Mouse (Mus musculus): ENCODE measurements around the gene Hoxb8. TPM values are rescaled to one million over a fixed set of nuclear protein-coding genes. Genes with fewer than 3 reads are reported as not detected.

Gene Hoxb8
- total RNA-seq, 1 experiment from 2014 or later, result not detected

GRCm38 (mm10) chr11:96309288-96309687 lies 27.6 kb downstream of the Hoxb8 start:
- no peak for ATAC-seq (ENCODE audit: extremely low read depth, insufficient number of reproducible peaks, low FRiP score, poor library complexity, severe bottlenecking)

DNA sequence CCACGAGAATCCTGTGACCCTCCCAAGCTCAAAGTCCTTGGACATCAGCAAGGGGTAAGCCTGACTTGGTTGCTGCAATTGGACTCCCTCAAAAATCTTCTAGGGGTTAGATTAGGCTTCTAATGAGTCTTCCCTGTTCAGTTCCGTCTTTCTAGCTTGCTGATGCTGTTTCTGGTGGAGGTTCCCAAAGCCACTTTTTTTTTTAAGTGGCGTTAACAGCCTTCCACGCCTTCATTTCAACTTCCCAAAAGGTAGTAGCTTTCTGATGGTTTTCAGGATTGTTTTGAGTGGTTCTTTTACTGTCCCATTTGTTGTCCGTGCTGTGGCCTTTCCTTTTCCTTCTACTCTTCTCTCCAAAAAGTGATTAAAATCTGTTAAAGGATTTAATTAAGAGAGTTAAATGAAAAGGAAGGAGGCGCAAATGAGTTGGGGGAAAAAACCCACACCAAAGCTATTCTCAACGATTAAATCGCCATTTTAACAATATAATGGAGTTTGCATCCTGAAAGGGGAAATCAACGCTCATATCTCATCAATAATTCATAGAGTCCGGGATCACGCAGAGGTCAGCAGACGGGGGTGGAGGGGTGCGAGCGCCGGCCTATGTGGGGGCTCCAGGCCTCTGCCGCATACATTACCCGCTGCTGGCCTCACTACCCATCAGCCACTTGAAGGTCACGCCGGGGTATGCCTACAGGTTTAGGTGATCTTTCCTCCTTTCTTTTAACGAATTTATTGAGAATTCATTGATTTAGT lies 28.7 kb downstream of the Hoxb8 start:
- ATAC-seq (ENCODE audit: extremely low read depth, insufficient number of reproducible peaks, low FRiP score, poor library complexity, severe bottlenecking), result no peak

GRCm38 (mm10) chr11:96311097-96311496 lies 29.4 kb downstream of the Hoxb8 start:
- no peak for ATAC-seq (ENCODE audit: extremely low read depth, insufficient number of reproducible peaks, low FRiP score, poor library complexity, severe bottlenecking)

- peak; percentile 82 for ATAC-seq (ENCODE audit: extremely low read depth, insufficient number of reproducible peaks, low FRiP score, poor library complexity, severe bottlenecking)
Observed at GRCm38 (mm10) chr11:96311520-96312417, 30.1 kb downstream of the Hoxb8 start.

GRCm38 (mm10) chr11:96313134-96313533 lies 31.4 kb downstream of the Hoxb8 start:
- no peak for ATAC-seq (ENCODE audit: extremely low read depth, insufficient number of reproducible peaks, low FRiP score, poor library complexity, severe bottlenecking)

GRCm38 (mm10) chr11:96313806-96314428 lies 32.2 kb downstream of the Hoxb8 start:
- no peak for ATAC-seq (ENCODE audit: extremely low read depth, insufficient number of reproducible peaks, low FRiP score, poor library complexity, severe bottlenecking)

DNA sequence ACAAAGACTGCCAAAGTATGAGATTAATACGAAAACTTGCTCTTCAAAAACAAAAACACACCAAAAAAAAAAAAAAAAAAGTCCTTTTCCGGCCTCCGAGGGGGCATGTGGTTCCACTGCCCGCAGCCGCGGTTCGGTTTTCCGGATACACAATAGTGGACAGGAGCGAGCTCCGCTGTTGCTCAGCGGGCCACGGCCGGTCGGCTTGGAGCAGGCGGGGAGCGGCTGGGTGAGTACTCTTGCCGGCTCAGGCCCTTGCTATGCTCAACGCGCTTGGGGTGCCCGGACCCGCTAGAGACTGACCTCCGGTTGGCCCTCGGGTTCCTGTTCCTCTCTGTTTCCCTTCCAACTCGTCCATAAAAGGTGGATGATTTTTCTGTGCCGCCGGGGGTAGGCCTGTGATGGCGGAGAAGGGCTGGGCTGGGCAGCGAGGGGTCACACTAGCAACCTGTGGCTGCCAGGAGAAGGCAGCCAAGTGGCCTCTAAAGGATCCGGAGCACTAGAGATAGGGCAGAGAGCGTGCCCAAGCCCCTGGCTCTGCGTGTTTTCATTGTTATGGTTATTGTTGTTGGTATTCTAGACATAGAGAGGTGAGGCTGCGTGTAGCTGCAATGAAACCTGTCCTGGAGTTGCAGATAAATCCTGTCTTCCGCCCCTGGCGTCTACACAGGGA lies 33.1 kb downstream of the Hoxb8 start:
- ATAC-seq (ENCODE audit: extremely low read depth, insufficient number of reproducible peaks, low FRiP score, poor library complexity, severe bottlenecking), result no peak

DNA sequence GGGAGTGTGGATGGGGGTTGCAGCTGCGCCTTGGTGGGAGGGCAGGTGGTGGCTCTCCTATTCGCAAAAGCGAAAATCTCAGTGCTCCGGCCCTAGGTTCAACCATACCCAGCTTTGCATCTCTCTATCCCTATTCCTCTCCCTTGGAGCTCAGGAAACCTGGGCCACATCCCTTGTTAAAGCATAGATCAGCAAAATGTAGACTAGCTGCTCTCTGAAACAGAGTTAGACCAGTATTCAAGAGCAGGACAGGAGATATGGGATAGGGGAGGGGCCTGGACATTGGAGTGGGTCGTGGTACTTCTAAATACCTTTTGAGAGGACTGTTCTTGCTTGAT lies 33.6 kb downstream of the Hoxb8 start:
- no peak for ATAC-seq (ENCODE audit: extremely low read depth, insufficient number of reproducible peaks, low FRiP score, poor library complexity, severe bottlenecking)

DNA sequence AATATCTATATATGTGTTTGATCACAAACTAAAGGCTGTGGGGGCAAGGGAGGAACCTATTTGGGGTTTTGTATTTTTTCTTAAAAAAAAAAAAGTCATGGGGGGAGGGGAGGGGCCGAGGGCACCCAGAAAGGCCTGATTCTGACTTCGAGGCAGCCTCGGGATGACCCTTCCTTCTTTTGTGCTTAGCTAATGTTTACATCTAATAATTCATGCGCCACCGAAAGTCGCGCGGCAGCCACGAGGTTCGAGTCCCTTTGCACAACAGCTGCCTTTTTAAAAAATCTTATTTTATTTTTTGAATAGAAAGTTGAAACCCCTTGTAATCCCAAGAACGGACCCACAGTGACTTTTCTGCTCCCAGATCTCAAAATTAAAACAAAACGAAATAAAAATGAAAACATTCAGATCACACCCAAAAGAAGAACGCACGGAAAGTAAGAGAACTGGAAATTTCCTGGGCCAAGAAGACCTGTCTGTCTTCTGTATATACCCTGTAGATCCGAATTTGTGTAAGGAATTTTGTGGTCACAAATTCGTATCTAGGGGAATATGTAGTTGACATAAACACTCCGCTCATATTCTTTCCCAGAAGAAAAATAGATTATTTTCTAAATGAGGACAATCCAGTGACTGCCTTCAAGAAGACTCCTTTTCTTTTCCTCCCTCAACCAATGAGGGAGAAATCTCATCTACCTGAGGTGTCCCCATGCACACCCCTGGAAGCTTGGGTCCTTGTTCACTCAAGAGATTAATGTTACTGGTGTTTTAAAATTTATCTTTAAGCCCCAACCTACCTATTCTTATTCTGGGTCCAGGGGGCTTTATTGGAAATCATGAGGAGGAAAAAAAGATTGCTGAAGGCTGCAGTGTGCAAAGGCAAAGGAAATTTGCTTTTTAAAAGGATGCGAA lies 35.2 kb downstream of the Hoxb8 start:
- ATAC-seq (ENCODE audit: extremely low read depth, insufficient number of reproducible peaks, low FRiP score, poor library complexity, severe bottlenecking), result no peak

- no peak for ATAC-seq (ENCODE audit: extremely low read depth, insufficient number of reproducible peaks, low FRiP score, poor library complexity, severe bottlenecking)
Observed at GRCm38 (mm10) chr11:96317608-96318367, 36.1 kb downstream of the Hoxb8 start, which contains the start of gene Hoxb4. Hoxb4 (plus strand) TSS chr11:96318267.

GRCm38 (mm10) chr11:96318368-96319070 lies 36.8 kb downstream of the Hoxb8 start:
- peak; percentile 63 for ATAC-seq (ENCODE audit: extremely low read depth, insufficient number of reproducible peaks, low FRiP score, poor library complexity, severe bottlenecking)

- ATAC-seq (ENCODE audit: extremely low read depth, insufficient number of reproducible peaks, low FRiP score, poor library complexity, severe bottlenecking), result no peak
Observed at GRCm38 (mm10) chr11:96319071-96319902, 37.6 kb downstream of the Hoxb8 start.

DNA sequence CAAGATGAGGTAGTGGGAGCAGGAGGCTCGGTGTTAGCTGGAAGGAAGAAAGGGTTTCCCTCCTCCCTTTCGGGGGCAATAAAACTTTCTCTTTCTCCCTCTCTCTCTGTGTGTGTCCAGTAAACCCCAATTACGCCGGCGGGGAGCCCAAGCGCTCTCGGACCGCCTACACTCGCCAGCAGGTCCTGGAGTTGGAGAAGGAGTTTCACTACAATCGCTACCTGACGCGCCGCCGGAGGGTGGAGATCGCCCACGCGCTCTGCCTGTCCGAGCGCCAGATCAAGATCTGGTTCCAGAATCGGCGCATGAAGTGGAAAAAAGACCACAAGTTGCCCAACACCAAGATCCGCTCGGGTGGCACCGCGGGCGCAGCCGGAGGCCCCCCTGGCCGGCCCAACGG lies 38.2 kb downstream of the Hoxb8 start:
- no peak for ATAC-seq (ENCODE audit: extremely low read depth, insufficient number of reproducible peaks, low FRiP score, poor library complexity, severe bottlenecking)

GRCm38 (mm10) chr11:96320688-96321087 lies 39.0 kb downstream of the Hoxb8 start:
- no peak for ATAC-seq (ENCODE audit: extremely low read depth, insufficient number of reproducible peaks, low FRiP score, poor library complexity, severe bottlenecking)

DNA sequence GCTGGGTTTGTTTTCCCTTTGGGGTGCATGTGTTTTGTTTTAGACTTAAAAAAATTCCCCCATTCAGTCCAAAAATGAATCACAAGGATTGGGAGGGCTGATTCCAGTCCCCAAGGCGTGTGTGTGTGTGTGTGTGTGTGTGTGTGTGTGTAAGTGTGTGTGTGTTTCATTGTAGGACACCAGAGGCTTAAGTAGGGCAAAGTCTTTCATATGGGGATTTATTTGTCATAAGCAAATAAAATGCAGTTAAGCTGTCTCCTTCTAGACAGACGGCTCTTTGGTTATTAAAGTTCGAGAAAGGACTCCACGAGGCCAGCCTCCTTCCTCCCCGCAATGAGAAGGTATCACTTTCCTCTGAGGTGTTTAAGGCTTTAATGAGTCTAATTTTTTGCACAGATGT lies 40.1 kb downstream of the Hoxb8 start:
- no peak for ATAC-seq (ENCODE audit: extremely low read depth, insufficient number of reproducible peaks, low FRiP score, poor library complexity, severe bottlenecking)

- no peak for ATAC-seq (ENCODE audit: extremely low read depth, insufficient number of reproducible peaks, low FRiP score, poor library complexity, severe bottlenecking)
Observed at GRCm38 (mm10) chr11:96322738-96323137, 41.0 kb downstream of the Hoxb8 start.
